Mouse (Mus musculus): ENCODE data around the gene Hif1an.

The Hif1an gene

DNA sequence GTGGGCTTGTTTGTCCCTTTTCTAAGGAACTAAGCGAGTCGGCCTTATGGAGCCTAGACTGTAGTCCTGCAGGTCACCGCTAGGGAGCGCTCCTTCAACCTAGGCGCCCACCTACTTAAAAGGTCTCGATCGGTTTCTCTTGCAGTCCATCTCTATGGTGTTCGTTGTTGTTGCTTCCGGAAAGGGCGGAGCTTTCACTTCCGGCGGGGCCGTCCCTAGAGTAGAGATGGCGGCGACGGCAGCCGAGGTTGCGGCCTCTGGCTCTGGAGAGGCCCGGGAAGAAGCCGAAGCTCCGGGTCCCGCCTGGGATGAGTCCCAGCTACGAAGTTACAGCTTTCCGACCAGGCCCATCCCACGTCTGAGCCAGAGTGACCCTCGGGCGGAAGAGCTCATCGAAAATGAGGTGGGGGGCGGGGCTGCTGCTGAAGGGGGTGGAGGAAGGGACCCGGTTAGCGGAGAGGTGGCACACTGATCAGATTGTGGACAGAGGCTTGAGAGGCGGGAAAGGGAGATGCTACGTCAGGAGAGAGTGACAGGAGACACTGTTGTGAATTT lies at the start of gene Hif1an:
TSS of gene Hif1an (plus strand) at position 199 of the 555 bp plus-strand sequence.
- DNase-seq (ENCODE audit: low read depth, low spot score), result peak; percentile 97

DNA sequence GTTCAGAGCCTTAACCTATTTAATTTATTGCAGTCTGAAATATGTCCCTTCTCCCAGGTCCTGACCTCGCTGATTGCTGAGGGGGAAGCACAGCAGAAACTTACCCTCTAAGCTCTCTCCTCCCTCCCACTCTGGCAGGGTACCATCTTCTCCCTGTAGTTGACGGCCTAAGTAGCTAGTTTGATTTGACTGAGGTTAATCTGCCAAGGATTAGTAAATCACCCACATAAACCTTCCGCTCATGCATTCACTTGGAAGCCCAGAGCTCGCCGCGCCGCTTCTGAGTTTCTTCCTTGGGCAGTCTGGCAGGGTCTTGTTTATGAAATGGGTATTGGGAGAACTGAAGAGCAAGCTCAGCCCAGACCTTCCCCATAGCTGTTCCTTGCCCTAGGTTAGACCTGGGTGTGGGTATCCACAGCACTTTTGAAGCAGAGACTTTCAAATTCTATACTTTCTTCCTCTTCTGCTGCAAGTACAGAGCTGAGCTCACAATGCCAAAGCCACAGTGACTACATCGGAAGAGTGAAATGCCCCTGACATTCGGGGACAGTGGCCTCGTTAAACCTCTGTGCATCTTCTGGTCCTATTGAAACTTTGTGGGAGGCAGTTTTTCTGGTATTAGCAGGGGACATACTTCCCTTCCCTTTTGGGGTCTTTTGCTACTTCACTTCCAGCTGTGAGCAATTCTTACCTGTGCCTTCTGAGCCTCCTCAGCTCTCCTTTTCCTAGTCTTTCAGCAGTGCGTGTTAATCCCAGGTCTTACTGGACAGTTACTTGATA lies 49.4 kb upstream of the Hif1an start:
- DNase-seq (ENCODE audit: low read depth, low spot score), result no peak

DNA sequence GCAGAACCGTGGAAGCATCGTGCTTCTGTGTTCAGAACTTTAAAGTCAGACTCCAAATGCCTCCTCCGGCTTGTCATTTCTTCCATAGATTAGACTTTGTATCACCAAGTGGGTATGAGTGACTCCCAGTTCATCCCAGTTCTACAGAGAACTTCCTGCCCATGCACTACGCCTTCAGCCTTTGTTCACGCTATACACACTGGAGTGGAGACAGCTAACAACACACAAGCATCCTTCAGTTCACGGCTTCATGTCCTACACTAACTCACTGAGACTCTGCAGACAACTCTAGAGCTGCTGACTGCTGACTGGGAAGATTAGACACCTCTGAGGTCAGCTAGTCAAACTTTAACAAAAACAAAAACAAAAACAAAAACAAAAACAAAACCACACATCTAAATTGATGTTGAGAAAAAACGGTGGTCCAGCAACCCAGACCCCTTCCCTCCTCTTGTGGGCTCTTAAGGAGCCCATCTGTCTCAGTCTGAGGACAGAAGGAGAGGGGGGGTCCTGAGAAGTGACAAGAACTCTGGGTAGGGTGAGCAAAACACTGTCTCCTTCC lies 48.6 kb upstream of the Hif1an start:
- DNase-seq (ENCODE audit: low read depth, low spot score), result no peak

DNA sequence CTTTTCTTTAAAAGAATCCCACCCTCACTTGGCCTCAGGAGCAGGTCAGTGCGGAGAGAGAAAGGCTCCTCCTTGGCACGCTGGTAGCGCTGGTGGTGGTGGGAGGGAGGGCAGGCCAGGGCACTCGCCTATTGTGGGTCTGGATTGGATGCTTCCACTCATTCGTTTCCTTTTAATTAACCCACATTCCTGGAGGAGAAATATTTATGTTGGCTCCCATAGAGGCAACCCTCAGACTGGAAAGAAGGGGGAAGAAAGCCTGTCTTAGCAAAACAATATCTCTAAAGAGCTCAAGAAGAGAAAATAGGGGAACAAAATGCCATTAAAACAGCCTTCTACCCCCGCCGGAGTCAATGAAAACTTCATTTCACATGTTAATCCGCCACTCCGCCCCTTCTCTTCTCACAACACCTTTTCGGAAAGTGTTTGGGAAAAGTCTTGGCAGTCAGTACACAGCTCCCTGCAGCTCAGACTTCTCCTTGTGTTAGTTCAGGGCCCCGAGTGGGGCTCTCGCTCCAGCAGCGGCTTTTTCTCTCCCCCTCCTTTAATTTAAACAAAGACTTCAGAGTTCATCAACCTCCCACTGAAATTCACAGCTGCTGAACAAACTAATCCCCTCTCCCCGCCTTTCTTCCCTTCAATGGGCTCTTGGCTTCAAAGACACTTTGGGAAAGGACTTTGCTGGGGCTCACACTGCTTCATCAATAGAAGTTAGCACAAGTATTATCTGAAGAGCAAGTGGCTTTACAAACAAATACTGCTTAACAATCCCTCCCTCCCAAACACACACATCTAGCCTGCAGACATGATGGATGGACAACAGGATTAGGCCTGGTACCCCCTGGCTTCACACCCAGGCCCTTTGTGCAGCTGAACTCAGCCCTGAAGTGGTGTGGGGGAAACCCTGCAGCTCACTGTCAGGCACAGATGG lies 47.9 kb upstream of the Hif1an start:
- DNase-seq (ENCODE audit: low read depth, low spot score), result no peak

DNA sequence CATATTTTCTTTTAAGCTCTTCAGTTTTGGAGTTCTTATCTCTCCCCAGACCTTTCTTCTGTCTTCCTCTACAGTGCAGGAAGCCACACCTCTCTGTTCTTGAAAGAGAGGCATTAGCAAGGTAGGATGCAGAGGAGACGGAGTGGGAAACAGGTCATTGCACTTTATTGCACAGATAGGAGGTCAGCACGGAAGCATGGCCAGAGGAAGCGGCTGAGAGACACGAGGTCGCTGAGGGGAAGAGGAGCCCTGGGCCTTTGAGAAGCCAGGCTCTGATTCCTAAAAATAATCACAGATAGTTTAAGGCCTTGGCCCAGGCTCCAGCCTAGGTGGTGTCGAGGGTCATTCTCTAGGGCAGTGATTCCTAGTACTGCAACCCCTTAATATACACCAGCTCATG lies 46.9 kb upstream of the Hif1an start:
- no peak for DNase-seq (ENCODE audit: low read depth, low spot score)

DNA sequence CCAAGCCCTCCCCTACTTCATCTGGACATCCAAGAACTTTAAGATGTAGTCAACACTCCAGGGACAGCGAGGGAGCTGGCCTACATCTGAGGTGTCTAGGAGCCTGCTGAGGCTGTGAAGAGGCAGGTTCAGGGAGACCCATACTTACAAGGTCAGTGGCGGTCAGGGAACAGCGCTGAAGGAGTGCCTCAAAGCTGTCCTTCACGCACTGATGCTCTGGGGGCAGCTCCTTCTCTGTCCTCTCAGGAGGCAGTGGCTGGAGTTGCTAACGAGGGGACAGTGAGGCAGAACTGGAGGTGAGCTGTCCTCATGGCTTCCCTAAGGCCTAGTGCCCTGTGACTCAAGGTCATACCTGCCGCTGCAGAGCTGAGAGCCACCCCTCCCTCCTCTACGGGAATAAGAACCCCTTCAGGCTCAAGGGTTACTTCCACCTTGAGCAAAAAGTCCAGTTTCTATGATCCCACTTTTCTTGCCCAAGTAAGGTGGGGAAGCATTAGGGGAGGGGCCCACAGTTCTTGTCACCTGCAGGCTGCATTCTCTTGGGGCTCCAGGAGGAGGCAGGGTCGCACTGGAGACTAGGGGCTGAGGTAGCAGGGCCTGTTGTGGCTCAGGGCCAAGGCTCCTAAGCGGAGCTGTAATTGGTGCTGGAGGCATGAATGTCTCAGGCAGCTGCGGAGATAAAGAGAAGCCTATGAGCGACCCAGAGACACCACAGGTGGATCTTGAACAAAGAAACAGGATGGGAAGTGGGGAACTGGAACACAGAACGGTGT lies 44.5 kb upstream of the Hif1an start:
- DNase-seq (ENCODE audit: low read depth, low spot score), result no peak

DNA sequence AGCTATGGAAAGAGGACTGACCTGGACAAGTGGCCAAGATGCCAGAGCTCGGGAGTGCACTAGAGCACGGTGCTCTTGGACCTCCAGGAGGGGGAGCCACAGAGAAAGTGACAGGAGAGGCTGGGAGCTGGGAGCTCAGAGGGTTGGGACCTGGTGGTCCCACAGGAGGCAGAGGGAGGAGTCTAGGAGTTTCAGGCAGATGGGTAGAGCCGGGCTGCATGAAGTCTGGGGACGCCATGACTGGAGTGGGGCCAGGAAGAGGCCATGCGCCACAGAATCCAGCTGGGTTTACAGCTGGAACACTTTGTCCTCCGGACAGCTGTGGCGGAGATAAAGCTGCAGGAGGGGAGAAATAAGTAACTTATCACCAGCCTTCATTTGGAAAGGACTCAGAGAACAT lies 43.5 kb upstream of the Hif1an start:
- no peak for DNase-seq (ENCODE audit: low read depth, low spot score)

DNA sequence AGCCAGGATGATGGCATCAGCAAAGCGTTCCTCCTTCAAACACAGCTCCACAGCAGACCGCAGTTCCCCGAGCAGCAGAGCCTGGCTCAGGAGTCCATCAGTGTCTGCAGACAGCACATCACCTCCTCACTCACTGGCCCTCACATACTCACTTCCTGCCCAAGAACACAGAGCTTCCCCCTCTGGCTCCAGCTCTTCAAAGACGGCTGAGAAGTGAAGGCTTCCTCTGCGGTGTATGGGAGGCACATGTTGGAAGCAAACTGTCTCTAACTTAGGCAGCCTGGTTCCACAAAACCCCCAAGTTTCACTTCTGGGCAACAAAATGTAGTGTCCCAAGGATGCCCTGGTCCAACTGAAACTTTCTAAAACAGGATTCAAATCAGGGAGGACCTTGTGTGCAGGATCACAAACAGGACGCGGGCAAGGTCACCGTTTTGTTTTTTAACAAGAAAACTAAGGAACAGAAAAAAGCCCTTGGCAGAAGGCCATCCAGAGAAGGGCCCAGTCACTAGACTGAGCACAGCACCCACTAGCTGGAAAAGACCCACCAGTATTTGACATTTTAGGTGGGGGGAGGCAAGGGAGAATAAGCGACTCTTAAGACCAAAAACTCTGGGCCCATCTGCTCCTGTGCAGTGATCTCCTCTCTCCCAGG lies 37.0 kb upstream of the Hif1an start:
- no peak for DNase-seq (ENCODE audit: low read depth, low spot score)

DNA sequence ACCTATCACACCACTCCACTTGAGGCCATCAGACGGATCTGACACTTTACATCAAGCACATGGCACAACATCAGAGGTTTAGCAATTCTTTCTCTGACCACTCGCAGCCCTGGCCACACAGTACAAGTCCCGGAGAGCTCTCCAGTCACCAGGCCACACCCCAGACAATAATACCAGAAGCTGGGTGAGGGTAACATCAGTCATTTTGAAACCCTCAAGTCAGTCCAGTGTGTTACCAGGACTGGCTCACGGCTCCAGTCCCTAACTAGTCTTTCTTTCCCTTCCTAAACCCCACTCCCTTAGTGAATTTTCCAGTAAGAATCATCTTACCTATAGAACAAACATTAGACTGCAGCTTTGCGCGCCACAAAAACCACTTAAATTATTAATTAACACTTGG lies 32.6 kb upstream of the Hif1an start:
- no peak for DNase-seq (ENCODE audit: low read depth, low spot score)

DNA sequence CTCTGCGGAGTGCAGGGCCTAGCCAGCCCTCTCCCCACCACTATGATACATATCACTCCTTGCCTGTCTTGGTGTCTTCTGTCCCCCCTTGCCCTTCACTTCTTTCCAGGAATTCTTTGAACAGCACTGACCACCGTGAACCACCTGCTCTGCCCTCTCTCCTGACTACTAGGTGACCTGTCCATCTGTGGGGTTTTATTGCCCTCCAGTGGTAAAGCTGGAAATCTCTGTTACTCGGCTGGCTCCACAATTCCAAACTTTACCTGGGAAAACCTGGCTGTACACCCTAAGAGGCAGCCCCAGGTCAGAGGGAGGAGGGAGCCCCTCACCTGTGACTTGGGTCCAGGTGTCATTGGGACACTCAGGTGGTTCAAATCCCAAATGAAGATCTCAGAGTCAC lies 27.3 kb upstream of the Hif1an start:
- DNase-seq (ENCODE audit: low read depth, low spot score), result no peak

DNA sequence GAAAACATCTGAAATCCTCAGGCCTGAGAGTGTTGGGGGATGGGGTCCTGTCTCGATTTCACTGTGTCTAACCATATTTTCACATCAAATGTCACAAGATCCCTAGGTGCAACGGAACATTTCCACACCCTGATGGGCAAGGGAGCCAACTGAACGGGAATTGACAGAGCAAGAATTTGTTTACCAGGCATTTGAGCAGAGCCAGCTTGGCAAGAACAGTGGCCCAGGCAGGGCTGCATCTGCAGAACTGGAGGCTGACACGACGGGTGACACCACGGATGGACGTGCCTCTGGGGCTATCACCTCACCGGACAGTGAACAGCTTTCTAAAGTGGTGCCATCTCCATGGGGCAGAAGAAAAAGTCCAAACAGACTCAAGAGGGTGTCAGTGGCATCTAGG lies 25.2 kb upstream of the Hif1an start:
- no peak for DNase-seq (ENCODE audit: low read depth, low spot score)

DNA sequence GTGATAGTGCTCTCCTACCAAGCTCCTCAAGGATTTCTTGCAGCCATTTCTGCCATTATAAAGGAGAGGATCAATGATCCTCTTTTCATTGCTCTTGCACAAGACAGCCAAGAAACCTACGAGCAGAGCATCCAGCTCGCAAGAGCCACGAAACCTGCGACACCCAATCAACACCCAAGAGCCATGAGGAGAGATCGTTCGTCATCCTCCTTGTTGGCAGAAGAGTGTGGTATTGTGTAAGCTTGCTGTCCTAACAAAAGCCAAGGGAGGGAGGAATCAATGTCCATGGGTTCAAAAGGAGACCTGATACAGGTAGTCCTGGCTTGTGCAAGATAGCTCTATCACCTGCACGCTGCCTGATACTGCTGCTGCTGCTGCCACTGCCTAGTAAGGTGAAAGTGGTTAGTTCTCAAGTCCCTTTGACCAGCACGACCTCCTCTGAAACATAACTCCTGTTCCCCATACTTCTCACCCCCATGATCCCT lies 19.9 kb upstream of the Hif1an start:
- no peak for DNase-seq (ENCODE audit: low read depth, low spot score)

DNA sequence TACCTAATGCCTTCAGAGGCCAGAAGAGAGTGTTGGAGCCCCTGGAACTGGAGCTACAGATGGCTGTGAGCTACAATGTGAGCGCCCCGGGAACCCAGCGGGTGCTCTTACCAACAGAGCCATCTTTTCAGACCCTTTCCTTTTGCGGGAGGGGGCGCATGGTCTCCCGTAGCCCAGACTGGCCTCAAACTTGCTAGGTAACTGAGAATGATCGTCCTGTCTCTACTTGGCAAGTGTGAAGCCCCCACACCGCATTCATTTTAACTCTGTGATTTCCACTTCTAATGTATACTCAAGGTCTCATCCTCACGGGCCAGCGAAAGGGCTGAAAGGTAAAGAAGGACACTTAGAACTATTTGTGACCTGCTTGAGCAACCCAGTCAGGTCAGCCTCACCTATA lies 18.3 kb upstream of the Hif1an start:
- DNase-seq (ENCODE audit: low read depth, low spot score), result no peak

DNA sequence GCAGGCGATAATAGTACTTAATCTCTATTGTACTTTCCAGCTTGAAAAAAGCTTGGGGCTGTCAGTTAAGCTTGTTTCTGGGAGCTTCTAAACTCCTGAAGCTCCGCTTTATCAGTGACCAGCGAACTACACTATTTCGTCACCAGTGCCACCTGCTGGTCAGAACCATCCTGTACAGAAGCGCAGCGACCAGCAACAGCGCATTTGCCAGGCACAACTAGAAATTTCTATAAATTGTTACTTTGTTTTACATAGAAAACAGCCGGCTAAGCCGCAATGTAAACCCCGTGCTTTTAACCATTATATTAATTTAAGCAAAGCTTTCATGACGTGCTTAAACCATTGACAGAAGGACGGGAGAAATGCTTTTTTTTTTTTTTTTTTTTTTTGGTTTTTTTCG lies 17.9 kb upstream of the Hif1an start:
- peak; percentile 83 for DNase-seq (ENCODE audit: low read depth, low spot score)

DNA sequence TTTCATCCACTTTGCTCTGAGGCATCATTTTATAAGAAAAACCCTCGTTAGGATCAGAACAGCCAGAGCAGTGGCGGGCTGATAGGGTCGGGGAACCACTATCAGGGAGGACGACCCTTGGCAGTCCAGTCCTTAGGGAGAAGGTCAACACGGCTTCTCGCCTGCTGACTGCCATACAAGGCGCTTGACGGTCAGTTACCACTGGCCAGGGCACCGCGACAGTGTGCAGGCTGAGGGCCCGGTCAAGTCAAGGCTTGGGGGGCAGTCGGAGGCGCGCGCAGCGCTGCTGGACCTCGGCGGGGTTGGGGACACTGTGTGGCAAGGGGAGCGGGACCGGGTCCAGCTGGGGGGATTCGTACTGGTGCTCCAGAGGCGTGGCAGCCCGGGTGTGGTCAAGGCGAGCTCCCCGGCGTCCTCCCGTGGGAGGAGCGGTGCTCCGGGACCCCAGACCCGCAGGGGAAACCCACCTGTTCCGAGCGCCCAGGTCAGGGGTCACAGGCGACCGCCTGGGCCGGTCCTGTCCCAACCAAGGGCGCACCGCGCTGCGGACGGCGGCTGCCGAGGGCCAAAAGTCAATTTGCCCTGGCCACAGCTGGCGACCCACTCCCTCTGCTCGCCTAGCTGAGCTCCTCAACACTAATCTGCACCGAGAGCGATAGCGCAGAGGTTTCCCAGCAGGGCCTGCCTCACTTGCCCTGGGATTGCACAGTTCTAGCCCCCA lies 17.2 kb upstream of the Hif1an start, which contains the start of gene Sec31b:
TSS of gene Sec31b (minus strand) at position 544 of the 721 bp plus-strand sequence.
- DNase-seq (ENCODE audit: low read depth, low spot score), result no peak

DNA sequence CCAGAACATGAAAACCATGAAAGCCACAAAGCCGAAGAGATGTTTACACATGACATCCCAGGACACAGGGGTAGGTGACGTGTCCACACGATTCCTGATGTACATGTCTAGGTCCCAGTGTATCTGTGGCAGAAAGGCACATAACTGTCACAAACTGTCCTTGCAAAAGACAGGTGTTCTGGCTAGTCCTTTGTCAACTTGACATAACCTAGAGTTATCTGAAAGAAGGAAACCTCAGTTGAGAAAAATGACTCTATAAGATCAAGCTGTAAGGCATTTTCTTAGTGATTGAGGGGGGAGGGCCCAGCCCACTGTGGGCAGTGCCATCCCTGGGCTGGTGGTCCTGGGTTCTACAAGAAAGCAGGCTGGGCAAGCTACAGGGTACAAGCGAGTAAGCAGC lies 9.9 kb upstream of the Hif1an start, which contains the start of gene Gm20538:
TSS of gene Gm20538 (minus strand) at position 101 of the 400 bp plus-strand sequence.
- DNase-seq (ENCODE audit: low read depth, low spot score), result no peak

DNA sequence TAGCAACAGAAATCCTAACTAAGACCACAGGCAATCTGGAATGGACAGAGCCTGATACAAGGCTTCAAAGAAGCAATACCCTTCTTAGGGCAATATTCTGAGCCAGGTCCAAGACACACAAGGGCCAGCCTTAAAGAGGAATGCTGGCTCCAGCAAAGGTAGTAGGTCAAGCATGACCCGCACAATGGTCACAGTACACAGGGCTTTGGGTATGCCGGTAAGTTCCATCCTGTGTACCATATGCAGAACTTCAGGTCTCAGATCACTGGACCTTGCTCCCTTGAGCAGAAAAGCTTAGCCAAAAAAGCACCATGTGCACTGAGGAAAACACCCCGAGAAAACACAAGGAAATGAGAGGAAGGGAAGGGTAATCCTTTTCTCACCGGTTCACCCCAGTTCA lies 9.4 kb upstream of the Hif1an start:
- DNase-seq (ENCODE audit: low read depth, low spot score), result no peak

DNA sequence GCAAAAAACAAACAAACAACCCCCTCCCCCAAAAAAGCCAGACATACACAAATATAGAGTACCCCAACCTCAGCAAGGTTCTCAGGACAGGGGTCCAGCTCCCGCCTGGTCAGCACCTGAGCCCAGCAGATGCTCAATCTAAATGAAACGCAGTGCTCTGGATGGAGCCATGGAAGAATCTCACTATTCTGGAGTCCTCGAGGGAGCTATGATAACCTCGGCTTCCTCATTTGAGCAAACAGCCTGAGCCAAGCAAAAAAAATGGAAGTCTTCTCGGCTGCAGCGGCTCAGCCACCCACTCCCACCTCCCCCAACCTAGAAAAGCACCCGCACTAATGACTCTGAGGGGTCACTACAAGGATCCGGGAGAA lies 8.2 kb upstream of the Hif1an start:
- no peak for DNase-seq (ENCODE audit: low read depth, low spot score)

DNA sequence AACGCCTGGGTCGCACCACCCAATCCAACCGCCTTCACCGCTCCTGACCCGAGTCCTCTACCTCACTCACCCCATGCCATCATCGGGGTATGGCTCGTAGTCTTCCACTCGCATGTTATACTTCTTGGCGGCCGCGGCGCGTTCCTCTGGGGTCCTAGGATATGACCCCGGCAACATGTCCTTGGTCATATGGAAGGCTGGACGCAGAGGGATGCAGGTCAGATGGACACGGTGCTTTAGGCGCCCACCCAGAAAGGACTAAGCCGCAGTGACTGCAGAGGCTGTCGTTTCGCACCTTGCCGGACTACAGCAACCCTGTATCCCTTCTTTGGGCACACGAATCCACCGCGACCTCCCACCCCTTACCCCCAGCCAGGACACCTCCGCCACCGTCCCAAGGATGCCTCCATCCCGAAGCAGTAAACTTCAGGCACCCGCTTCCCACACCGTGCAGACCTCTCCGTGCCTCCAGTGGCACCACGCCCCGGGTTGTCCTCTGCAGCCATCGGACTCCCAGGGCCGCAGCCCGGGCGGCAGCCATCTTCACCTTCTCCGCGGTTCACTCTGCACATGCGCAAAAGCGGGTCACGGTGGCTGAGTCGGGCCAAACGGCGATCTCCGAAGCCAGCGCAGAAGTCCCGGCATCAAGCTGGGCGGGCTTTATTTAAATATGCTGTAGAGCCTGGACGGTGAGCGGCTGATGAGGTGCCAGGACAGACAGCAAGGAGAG lies 7.6 kb upstream of the Hif1an start, which contains the start of gene Ndufb8:
TSS of gene Ndufb8 (minus strand) at position 580 of the 730 bp plus-strand sequence.
- DNase-seq (ENCODE audit: low read depth, low spot score), result peak; percentile 94
